Mouse (Mus musculus) fat pad, adult 2 months (tissue): ENCODE measurements around the gene Tep1.
"Not testable (repeated sequence)": the region's sequence is repeated elsewhere in the genome, so short reads cannot be mapped to it uniquely, and the experiment has no call there.

Source experiments
- DNase-seq: peaks from one replicate; pipeline ENCODE4 v3.0.0-alpha.2; 2011; ENCODE audit warnings: low read depth, low spot score; ENCODE audit errors: extremely low read depth

Tep1 gene

DNA sequence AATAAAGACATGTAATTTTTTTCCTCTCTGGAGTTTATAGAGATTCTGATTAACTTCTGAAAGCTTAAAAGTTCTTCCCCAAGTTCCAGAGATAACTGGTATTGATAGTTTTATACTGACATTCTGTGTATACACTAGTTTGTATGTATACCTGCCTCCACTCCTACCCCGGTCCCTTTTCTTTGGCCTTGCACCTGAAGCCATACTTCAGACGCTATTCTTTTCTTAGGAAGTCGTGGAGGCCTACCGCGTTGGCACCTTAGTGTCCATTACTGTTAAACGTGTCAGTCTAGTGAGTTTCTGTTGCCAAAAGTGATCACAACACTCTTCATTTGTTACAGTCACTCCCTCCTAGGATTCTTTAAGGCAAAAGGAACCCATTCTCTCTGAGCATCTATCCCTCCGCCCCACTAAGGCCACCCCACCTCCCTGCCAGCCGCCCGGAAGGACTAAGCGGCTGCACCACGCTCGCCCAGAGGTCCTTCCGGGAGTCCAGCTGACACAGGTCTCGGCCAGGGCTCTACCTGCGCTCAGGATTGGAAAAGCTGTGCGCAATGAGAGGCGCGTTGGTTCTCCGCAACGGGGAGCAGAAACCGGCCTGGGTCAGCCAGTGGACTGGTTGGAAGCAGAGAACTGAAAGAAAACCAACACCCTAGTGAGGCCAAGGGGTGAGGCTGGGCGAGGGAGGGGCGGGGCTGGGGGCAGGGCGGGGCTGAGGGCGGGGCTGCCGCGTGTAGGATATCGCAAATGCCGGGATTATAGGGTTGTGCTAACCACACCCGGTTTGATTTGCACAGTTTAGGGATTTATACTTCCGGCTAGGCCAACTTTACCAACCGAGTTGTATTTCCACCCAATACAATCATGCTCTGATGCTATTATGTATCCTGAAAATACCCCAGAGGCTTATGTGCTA lies at the start of gene Tep1:
Tep1 (minus strand) TSS at position 672 of the 916 bp plus-strand sequence.
- no peak for DNase-seq

DNA sequence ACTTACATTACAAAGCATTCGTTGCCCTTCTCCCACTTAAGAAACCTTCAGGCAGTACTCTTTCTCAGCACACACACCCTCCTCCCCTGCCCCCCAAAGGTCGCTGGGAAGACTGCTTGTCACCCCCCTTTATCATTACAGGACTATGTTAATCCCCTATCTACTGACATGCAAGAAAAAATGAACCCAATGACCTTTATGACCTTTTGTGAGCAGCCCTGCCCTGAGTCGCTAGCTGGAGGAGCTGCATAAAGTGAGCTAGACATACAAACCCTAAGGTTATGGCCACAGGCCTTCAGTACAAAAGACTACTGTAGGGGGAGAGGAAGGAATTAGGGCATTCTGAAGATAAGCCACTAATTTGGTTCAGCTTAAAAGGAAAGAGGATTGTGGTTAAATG lies 41.0 kb upstream of the Tep1 start:
- no peak for DNase-seq

DNA sequence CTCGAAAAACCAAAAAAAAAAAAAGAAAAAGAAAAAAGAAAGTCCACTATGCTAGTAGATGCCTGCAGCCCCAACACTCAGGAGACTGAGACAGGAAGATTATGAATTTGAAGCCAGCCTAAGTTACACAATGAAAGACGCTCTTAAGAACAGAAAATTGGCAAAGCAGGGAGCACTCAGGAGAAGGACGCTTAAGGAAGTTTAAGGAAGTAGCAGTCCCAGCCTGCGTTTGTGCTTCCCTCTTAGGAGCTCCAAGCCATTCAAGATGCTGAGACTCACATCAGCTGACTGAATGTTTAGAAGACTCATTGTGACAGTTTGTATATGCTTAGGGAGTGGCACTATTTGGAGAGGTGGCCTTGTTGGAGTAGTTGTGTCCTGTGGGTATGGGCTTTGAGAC lies 37.8 kb upstream of the Tep1 start:
- no peak for DNase-seq

DNA sequence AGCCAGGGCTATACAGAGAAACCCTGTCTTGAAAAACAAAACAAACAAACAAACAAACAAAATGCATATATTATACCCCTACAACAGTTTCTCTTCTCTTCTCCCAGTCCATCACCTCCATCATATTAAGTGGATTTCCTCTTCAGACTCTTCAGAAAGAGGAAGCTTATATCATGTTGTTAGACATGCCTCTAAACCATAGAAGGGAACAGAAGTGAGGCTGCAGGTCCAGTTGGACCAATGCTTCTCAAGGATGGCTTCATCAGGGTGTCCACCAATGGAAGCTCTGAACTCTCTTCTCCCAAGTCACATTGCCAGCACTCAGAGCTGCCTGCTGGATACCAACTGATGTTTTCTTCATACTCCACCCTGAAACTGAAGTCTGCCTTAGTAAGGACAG lies 35.0 kb upstream of the Tep1 start:
- DNase-seq = not testable (repeated sequence)

GRCm38 (mm10) chr14:50904828-50905129 lies 34.4 kb upstream of the Tep1 start:
- no peak for DNase-seq

GRCm38 (mm10) chr14:50903973-50904827 lies 33.8 kb upstream of the Tep1 start:
- DNase-seq = no peak

DNA sequence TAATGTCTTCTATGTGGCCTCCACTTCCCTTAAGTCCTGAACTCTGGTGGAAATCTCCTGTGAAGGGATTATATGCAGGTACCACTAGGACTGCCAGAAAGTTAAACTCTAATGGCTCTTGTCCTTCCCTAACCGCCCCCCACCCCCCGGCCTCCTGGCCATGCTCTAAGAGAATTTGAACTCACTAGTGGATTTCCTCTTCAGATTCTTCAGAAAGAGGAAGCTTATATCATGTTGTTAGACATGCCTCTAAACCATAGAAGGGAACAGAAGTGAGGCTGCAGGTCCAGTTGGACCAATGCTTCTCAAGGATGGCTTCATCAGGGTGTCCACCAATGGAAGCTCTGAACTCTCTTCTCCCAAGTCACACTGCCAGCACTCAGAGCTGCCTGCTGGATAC lies 27.6 kb upstream of the Tep1 start:
- DNase-seq = not testable (repeated sequence)

DNA sequence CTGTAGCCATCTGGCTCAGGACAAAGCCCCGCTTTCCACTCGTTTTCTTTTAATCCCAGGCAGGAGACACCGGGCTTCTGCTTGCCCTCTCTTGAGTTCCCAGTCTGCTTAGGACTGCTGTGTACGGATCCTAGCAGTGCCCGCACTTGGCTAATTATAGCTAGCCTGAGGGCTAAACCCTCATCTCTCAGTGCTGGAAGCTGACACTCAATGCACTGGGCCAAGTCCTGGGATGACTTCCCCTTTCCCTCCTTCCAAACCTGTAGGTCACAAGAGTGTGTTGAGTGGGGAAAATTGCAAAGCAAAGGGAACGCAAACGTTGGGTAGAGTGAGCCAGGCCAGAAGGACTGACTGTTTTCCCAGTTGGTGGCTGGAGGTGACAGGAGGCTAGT lies 27.0 kb upstream of the Tep1 start, which contains the start of gene Klhl33:
Klhl33 (minus strand) TSS at position 134 of the 392 bp plus-strand sequence.
- DNase-seq = no peak

- DNase-seq = no peak
These were observed 26.5 kb upstream of the Tep1 start for GRCm38 (mm10) chr14:50896747-50897373.

- DNase-seq = peak; percentile 45
These were observed 25.8 kb upstream of the Tep1 start for GRCm38 (mm10) chr14:50895985-50896746.

DNA sequence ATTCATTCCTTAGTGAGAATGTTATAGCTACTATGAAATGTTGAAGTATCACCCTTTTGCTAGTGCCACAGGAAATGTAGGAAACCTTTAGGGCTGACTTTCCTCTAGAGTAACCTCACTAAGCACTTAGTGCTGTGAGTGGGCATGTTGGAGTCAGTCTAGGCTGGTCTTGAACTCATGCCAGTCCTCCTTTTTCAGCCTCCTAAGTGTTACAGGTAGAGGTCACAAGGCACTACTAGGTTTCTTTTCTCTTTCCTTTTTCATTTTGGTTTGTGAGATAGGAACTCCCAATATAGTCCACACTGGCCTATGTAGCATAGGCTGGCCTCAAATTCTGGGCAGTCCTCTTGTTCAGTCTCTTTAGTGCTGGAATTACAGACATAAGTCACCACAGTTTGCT lies 25.0 kb upstream of the Tep1 start:
- no peak for DNase-seq

GRCm38 (mm10) chr14:50892541-50893459 lies 22.4 kb upstream of the Tep1 start:
- no peak for DNase-seq

DNA sequence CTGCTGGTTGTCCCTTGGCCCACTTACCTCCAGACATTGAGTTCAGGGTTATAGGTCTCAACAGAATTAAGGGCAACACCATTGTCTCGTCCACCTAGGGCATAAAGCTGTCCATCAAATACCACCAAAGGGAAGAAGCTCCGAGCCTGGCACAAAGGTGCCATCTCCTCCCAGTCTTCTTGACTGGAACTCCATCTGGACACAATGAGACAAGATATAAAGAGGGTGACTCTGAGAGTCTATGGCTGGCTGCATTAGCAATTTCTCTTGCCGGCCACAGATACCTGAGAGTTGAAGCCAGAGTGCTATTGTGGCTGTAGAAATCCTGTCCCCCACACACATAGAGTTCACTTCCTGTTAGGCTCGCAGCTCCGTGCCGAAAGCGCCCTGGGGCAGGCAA lies 21.7 kb upstream of the Tep1 start:
- no peak for DNase-seq

DNA sequence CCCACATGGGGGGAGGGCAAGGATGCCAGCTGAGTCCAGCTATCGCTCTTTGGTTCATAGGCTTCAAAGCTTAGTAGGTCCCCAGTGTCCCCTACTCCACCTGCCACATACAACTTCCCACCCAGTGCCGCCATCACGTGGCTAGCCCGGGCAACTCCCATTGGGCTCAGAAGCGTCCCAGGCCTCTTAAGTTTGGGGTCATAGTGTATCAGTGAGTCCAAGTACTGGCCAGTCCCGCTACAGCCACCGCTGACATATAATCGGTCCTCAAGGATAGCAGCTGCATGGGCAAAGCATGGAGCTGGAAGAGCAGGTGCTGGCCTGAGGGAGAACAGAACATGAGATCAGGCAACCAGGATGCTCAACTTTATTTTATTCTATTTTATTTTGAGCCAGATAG lies 21.3 kb upstream of the Tep1 start:
- no peak for DNase-seq

- DNase-seq = no peak
These were observed 6.0 kb upstream of the Tep1 start for GRCm38 (mm10) chr14:50876236-50876950.

DNA sequence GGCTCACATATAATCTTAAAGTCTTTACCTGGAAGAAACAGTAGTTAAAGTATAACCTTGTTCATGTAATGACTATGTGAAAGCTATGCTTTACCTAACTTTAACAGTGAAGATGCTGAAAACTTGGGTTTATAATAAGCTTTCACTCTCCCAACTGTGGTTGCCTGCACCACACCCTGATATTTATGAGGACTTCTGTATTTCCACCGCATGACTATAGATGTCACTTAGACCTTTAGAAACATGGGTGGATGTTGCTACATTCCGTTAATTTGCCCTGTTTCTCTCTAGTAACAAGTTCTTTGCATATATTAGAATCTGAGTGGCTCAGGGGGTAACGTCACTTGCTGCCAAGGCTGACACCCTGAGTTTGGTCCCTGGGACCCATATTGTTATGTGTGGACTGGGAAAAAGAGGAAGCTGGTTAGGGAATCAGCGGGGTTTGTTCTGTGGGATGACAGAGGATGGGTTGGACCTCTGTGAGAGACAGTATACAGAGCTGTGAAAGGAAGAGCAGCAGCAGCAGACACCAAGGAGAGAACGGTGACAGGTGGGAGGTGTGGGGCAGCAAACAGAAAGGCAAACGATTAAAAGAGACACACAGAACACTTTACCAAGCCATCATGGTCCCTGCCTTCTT lies 5.4 kb upstream of the Tep1 start:
- DNase-seq = no peak

- no peak for DNase-seq
These were observed 4.8 kb upstream of the Tep1 start for GRCm38 (mm10) chr14:50875175-50875574.

- DNase-seq = no peak
These were observed 924 bp upstream of the Tep1 start for GRCm38 (mm10) chr14:50871284-50871683.

GRCm38 (mm10) chr14:50870805-50871143 lies 414 bp upstream of the Tep1 start:
- no peak for DNase-seq
